Mouse (Mus musculus) hindlimb bud, embryonic 11.5 days (tissue): ENCODE measurements around the gene Cd40.

ENCODE experiments used
- DNase-seq: peaks from one replicate; pipeline ENCODE4 v3.0.0-alpha.2; 2012; ENCODE audit warnings: low read depth, low spot score; ENCODE audit errors: extremely low spot score

Cd40 gene

GRCm38 (mm10) chr2:165056377-165057085, 1.1 kb downstream of the Cd40 start:
- no peak for DNase-seq

DNA sequence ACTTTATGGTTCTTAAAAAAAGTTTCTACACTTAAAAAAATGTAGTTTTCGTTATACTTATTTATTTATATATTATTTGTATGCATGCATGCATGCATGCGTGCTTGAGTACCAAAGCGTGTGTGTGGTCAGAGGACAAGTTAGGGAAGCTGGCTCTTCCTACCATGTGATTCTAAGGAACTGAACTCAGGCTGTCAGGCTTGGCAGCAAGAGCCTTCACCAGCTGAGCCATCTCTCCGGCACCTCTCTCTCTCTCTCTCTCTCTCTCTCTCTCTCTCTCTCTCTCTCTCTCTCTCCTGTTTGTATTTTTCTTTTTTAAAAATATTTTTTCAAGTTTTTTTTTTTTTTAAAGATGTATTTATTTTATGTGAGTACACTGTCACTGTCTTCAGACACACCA, 4.5 kb downstream of the Cd40 start:
- no peak for DNase-seq

DNA sequence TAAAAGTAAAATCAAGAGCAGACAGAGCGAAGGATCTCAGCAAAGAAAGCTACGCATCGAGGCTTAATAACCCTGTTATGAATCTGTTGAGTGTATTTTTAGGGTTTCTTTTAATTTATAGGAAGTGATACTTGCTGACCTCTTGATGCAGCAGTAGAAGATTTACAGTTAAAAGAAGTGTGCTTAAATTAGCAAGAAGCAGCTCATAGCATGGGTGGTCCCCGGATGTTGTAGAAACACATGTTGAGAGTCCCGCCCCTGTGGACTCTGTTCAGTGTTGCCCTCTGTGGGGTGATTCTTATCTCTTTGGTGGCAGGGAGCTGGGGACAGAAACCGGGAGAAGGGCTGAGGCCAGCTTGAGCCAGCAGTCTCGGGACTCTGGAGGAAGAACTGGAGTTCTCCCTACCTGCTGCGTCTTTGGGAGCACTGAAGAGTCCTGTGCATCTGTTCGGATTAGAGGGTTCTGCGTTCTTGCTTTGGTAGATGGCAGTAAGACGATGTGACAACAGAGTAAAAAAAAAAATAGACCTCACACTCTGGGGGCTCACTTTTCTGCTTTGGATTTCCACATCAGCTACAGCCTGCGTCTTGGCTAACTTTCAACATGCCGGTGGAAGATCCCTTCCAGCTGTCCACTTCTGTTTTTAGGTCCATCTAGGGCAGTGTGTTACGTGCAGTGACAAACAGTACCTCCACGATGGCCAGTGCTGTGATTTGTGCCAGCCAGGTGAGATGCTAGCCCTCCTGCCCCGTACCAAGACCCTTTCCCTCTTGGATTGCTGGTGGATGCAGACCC, 6.4 kb downstream of the Cd40 start:
- DNase-seq: no peak

DNA sequence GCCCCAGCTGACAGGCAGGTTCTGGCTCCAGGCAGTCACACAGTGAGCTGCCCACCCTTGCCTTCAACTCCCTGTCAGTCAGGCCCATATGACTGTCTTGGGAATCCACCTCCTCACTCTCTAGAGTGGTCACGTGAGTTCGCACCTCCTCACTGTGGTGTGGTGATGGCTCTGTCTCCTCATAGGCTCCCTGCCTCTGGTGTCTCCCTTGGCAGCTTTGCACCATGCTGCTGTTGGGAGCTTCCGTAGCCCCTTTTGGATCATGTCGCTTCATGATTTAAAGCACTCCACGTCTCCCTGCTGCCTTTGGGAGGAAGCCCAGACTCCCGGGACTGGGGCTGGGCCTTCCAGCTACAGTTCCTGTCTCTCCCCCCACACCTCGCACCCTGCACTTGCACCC, 9.1 kb downstream of the Cd40 start:
- no peak for DNase-seq

GRCm38 (mm10) chr2:165068806-165069205, 13.4 kb downstream of the Cd40 start:
- DNase-seq: no peak

DNA sequence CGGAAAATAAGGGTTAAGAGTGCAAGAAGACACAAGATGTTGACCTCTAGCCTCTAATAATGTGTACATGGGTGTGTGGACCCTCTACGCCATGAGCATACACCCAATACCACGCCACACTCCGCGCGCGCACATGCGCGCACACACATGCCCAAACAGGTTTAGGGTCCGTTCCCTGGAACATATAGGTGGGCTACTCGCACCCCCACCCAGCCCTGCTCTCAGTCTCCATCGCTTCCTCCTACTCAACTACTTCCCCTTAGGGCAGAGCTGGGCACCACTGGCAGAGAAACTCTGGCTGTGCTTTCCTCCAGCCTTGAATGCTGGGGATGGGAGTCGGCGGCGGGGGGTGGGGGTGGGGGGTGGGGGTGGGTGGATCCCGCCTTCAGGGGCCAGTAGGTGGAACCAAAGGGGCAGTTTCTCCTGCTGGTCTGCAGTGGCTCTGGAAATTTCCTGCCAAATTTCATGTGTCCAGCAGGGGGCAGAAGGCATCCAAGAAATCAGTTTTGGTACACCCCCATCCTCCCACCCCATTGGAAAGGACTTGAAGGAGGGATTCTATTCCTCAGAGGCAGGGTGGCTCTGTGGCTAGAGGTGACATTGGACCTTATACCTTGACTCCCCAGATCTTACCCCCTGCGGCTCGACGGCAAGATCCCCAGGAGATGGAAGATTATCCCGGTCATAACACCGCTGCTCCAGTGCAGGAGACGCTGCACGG, 14.8 kb downstream of the Cd40 start:
- DNase-seq: peak; percentile 57

DNA sequence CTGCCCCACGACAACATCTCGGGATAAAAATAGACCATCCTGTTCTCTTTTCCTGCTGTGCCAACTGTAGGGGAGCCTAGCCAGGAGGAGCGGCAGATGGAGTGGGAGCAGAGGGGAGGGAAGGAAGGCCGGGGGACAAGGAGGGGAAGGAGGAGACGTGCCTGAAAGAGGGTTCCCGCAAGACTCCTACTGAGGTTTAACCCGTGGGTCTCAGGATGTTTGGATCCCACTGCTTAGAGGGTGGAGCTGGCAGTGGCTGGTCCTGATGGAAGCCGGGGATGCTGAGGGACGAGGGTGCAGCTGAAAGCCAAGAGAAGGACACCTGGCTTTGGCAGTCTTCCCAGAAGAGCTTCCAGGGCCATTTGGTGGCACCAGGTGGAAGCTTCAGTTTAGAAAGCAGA, 18.0 kb downstream of the Cd40 start:
- no peak for DNase-seq

GRCm38 (mm10) chr2:165074081-165074884, 18.9 kb downstream of the Cd40 start:
- DNase-seq: no peak

- DNase-seq: peak; percentile 49
Observed at GRCm38 (mm10) chr2:165074937-165075336, 19.5 kb downstream of the Cd40 start.

DNA sequence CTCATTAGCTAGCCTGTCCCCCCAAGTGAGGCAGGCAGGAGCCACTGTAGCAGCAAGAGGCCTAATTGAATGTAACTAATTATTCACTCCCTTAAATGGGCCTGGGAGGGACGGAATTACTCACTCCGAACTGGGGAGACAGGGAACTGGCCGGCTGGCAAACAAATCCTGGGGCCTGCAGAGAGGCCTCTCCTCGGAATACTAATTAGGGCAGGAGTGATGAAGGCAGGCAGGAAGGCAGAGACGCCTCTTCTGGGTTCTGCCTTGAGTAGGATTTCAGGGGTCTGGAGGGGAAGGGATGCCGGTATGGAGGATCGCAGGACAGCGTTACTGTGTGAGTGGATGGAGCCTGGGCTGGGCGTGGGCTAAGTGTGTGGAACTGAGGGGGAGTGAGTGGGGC, 21.6 kb downstream of the Cd40 start:
- no peak for DNase-seq

DNA sequence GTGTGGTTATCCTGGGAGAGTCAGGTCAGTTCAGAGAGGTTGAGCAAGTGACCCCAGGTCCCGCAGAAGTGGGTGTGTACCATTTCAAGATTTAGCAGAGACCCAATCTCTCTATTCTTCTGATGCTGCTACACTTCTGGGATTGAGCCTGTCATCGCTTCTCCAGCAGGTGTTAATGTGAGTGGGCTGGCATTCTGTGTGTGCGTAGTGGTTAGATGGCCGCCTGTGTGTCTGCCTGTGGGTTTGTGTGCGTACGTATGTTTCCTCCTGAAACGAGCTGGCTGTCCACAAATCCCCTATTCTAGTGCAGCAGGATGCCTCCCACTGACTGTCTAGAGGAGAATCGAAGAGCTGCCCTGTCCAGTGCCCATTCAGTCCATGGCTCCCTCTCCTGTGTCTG, 22.6 kb downstream of the Cd40 start:
- no peak for DNase-seq

DNA sequence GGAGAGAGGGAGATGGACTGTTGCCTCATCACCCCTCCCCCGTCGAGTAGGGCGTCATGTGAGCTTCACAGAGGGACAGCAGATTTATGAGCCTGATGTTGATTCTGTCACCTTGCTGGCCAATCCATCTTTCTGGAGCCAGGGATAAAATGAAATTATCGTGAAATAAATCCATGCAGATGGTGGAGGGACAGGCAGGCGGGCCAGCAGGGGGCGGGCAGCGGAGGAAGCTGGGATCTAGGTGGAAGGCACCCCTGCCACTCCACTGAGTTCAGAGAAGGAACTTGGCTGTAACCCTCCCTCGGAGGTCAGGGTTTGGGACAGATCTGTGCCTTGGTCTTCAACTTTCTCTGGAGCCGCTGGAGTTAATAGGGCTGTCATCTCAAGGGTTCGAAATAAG, 23.2 kb downstream of the Cd40 start:
- no peak for DNase-seq

- no peak for DNase-seq
Observed at GRCm38 (mm10) chr2:165080657-165081056, 25.2 kb downstream of the Cd40 start.

DNA sequence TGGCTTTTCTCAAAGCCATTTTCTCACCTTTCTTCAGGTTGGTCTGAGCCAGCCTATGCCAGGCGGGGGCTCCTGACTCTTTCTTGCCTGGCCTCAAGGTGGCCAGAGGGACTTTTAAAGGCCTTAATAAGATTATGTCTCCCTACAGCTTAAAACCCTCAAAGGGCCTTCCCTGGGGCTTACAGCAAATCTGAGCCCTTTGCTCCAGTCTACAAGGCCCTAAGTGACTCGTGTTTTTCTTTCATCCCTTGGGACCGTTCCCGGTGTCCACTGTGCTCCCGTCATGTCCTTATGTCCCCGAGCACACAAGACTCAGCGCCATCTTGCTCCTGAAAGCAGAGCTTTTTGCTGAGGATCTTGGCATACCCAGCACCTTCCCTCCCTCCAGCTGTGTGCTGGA, 25.8 kb downstream of the Cd40 start:
- DNase-seq: no peak

DNA sequence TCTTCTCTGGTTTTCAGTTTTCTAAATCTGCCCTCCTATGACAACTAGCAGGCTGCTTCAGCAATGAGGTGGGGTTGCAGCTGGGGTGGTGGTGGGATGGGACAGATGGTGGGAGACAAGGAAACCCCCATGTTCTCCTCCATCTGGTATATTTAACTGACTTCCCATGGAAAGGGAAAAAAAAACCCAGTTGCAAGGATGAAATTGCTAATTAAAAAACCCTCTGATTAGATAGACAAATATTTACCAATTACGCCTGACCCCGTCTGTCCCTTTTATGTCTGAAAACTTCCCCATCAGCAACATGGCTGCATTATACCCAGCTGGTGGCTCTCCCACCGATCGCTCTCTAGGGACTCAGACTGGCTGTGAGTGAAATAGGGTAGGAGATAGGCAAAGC, 31.2 kb downstream of the Cd40 start:
- no peak for DNase-seq

DNA sequence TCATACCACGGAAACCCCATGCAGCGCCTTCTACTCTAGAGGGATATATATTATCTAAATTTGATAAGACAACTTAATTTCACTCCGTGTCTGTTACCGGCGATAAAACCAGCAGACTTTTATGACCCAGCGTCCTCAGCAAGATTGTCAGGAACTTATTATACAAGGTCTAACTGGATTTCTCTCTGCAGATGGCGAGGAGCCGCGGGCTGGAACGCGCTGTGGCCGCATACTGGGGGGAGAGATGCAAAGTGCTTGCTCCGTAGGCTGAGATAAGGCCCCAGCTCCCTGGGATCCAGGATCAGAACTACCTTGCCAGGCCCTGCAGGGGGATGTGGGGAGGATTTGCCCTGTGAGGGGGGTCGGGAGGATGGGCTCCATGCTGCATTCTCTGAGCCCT, 34.0 kb downstream of the Cd40 start:
- DNase-seq: no peak

- DNase-seq: no peak
Observed at GRCm38 (mm10) chr2:165090650-165091049, 35.2 kb downstream of the Cd40 start, which contains the start of gene 1700025C18Rik. 1700025C18Rik (minus strand) TSS chr2:165090750.

GRCm38 (mm10) chr2:165091433-165091965, 36.1 kb downstream of the Cd40 start:
- DNase-seq: no peak

DNA sequence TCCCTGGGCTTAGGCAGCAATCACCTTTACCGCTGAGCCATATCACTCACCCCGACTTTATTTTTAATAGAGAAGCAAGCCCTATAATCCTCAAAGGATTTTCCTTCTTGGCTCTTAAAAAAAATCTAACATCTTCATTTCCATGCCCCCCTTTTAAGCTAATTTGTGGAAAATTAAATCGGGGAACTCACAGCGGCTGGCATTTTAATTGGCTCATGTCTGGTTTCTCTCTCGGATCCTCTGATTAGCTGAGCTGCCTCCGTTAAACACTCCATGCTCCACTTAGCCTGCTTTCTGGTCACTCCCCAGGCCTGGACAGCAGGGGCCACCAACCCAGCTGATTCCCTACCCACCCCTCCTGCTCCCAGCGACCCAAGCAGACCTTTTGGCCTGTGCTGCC, 37.0 kb downstream of the Cd40 start:
- no peak for DNase-seq

DNA sequence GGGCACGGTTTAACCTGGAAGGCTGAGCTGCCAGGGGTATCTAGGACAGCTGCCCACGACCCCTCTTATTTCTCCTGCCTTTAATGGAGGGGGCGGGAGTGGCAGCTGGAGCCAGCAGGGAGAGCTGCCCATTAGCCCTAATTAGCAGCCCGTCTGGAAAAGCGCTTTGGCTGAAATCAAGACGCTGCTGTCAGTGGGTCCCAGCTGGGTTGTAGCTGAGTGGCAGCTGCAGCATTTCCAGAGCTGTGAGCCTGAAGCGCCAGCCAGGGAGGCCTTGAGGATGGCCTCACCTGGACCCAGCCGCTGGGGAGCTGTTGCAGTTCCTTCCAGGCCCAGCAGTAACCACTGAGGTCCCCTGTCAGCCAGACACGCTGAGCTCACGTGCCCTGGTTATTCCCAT, 40.9 kb downstream of the Cd40 start:
- no peak for DNase-seq

DNA sequence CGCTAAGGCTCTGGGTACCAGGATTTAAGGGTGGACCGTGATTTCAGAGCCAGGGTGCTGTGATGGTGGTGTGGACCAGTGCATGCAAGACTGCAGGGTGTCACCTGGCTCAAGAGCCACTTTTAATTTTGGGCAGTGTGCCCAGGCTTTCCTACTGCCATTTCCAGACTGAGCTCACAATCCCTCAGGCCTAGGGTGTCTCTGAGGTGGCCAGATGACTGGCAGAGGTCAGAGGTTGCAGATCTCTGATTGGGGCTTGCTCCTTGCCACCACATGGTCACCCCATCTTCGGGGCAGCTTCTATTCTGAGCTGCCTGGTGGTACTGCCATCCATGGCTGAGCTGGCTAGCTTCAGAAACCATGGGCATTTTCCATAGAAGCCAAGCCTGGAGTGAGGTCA, 43.4 kb downstream of the Cd40 start:
- DNase-seq: no peak
